Mouse (Mus musculus): ENCODE data around the gene Ciapin1. TPM values are rescaled to one million over a fixed set of nuclear protein-coding genes. Genes with fewer than 3 reads are reported as not detected.

Gene Ciapin1
- polyA plus RNA-seq, 1 experiment from 2014 or later: 95.1 TPM

DNA sequence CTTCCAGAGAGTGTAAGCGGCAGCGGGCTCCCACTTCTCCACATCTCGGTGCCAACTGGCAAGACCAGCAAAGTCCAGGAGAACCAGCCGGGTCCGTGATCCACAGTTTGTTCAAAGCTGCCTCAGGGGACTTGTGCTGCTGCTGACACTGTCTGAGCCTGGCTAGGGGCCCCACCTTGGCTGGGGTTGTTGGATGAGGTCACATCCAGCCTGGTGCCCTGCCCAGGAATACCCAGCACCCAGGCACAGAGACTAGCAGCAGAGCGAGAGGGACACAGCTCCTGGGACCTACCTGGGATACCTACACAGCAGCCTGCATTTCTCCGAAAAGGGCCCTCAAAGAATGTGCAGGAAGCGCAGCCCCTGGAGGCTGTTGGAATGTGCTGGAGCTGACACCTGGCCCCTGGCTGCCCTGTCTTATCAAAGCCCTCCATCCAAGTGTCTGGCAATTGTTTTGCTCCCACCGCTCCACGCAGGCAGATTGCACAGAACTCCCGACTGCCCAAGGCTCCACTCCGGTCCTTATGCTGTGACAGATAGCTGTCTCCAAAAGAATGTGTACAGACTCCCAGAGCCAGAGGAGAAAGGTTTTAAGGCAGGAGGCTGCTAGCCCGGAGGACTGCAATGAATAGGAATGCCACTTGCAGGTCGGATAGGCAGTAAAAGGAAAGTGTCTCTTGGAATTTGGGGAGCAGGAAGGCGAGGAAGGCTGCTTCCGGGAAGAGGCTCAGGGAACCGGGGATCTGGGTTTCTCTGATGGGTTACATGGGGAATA is 37.1 kb upstream of the Ciapin1 start:
- H3K27me3 ChIP-seq (replicated peaks; ENCODE audit: control insufficient read depth, insufficient read depth, low read length): no peaks in the 10 kb centered on the region
- WGBS: 12% methylated on average over 17 of the region's 17 CpGs
- peak overlapping the region; percentile 76 for H3K9ac ChIP-seq (ENCODE audit: low read depth, low read length)
- peak overlapping the region; percentile 91 for H3K4me2 ChIP-seq (replicated peaks; ENCODE audit: low read depth)
- no peaks in the 10 kb centered on the region for H3K9me3 ChIP-seq (ENCODE audit: control insufficient read depth)
- H3K4me3 ChIP-seq (ENCODE audit: low read depth, low read length): peak overlapping the region; percentile 78
- no peaks in the 10 kb centered on the region for H3K36me3 ChIP-seq (ENCODE audit: control insufficient read depth, insufficient read depth)
- H3K4me1 ChIP-seq (replicated peaks; ENCODE audit: control insufficient read depth, insufficient read depth, low read length): peaks cover 6% of the 10 kb centered on the region; the same call in 1 of the 2 replicates
- peak overlapping the region; percentile 95 for H3K27ac ChIP-seq (ENCODE audit: low read depth, low read length)
- no peak; the same call in 1 of the 2 replicates for TF ChIP-seq CTCF (IDR thresholded peaks at IDR 0.05; ENCODE audit: low read depth)
- no peak for ATAC-seq

DNA sequence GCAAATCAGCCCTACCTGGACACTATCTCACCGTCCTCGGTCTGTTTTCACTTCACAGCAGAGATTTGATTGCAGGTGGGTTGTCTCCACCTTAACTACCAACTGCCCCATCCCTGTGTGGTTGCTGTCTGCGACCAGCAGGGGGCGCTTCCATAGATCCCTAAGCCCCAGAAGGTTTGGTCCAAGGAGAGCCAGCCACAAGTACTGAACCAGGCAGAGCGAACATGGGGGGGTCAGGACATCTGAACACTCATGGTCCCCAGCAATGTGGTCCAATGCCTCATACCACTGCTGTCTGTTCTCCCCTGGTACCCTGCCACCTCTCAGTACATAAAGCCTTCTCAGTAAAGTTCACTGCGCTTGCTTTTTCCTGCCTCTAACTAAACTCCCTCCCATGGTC is 36.2 kb upstream of the Ciapin1 start:
- 9% methylated on average over 6 of the region's 6 CpGs for WGBS
- H3K4me3 ChIP-seq (ENCODE audit: low read depth, low read length): peak overlapping the region; percentile 78
- no peaks in the 10 kb centered on the region for H3K9me3 ChIP-seq (ENCODE audit: control insufficient read depth)
- H3K27ac ChIP-seq (ENCODE audit: low read depth, low read length): peak overlapping the region; percentile 95
- peak overlapping the region; percentile 91 for H3K4me2 ChIP-seq (replicated peaks; ENCODE audit: low read depth)
- peaks cover 10% of the 10 kb centered on the region for H3K4me1 ChIP-seq (replicated peaks; ENCODE audit: control insufficient read depth, insufficient read depth, low read length)
- H3K36me3 ChIP-seq (ENCODE audit: control insufficient read depth, insufficient read depth): no peaks in the 10 kb centered on the region
- peak overlapping the region; percentile 76; the same call in 1 of the 2 replicates for H3K9ac ChIP-seq (ENCODE audit: low read depth, low read length)
- H3K27me3 ChIP-seq (replicated peaks; ENCODE audit: control insufficient read depth, insufficient read depth, low read length): no peaks in the 10 kb centered on the region
- ATAC-seq: no peak
- TF ChIP-seq CTCF (IDR thresholded peaks at IDR 0.05; ENCODE audit: low read depth): peak; percentile 96

DNA sequence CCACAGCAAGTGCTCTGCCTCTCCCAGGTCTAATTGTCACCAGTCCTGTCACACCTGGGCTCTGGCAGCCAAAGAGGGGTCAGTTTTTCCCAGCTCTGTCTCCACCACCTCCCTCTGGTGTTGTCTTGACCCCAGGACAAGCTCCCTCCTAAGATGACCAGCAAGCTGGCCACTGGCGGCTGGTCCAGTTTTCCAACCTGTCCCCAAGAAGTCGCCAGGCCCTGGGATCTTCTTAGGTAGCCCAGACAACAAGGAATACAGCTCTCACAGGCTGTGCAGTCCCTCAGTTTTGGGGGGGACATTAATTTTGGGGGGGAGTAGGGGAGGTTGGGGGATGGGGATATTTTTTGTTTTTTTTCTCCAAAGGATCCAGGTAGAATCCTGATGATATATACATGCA is 34.4 kb upstream of the Ciapin1 start:
- Histone ChIP-seq H3K4me2 (replicated peaks; ENCODE audit: low read depth) (peak overlapping the region; percentile 91), H3K36me3 (ENCODE audit: control insufficient read depth, insufficient read depth) (peaks cover 4% of the 10 kb centered on the region), H3K27ac (ENCODE audit: low read depth, low read length) (peak overlapping the region; percentile 92), H3K4me3 (ENCODE audit: low read depth, low read length) (peak overlapping the region; percentile 17), H3K9ac (ENCODE audit: low read depth, low read length) (peak overlapping the region; percentile 43), H3K27me3 (replicated peaks; ENCODE audit: control insufficient read depth, insufficient read depth, low read length) (no peaks in the 10 kb centered on the region), H3K9me3 (ENCODE audit: control insufficient read depth) (no peaks in the 10 kb centered on the region), H3K4me1 (replicated peaks; ENCODE audit: control insufficient read depth, insufficient read depth, low read length) (peaks cover 16% of the 10 kb centered on the region)
- WGBS: 67% methylated on average over 2 of the region's 2 CpGs
- no peak for ATAC-seq
- TF ChIP-seq CTCF (IDR thresholded peaks at IDR 0.05; ENCODE audit: low read depth): no peak

DNA sequence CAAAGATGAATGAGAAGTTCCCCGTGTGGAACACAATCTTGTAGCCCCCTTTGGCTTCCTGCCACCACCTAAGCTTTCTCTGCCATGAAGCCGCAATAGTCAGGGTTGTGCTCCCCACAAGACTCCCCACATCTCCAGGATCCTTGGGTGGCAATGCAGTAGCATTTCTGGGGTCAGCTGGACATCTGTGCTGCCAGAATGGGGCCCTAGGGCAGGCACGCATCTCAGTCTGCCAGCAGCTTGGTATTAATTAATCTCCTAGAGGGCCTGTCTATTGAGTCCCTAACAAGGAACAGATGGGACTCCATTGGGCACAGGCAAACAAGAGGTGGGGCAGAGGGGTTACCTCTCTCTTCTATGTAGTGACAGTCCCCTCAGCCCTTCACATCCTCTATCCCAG is 34.0 kb upstream of the Ciapin1 start:
- Histone ChIP-seq H3K4me1 (replicated peaks; ENCODE audit: control insufficient read depth, insufficient read depth, low read length) (peaks cover 16% of the 10 kb centered on the region), H3K9ac (ENCODE audit: low read depth, low read length) (peak overlapping the region; percentile 43), H3K4me3 (ENCODE audit: low read depth, low read length) (peak overlapping the region; percentile 17), H3K27ac (ENCODE audit: low read depth, low read length) (peak overlapping the region; percentile 92), H3K36me3 (ENCODE audit: control insufficient read depth, insufficient read depth) (peaks cover 8% of the 10 kb centered on the region), H3K4me2 (replicated peaks; ENCODE audit: low read depth) (peak overlapping the region; percentile 91), H3K9me3 (ENCODE audit: control insufficient read depth) (no peaks in the 10 kb centered on the region), H3K27me3 (replicated peaks; ENCODE audit: control insufficient read depth, insufficient read depth, low read length) (no peaks in the 10 kb centered on the region)
- TF ChIP-seq CTCF (IDR thresholded peaks at IDR 0.05; ENCODE audit: low read depth): no peak
- ATAC-seq: no peak
- 27% methylated on average over 3 of the region's 3 CpGs for WGBS

DNA sequence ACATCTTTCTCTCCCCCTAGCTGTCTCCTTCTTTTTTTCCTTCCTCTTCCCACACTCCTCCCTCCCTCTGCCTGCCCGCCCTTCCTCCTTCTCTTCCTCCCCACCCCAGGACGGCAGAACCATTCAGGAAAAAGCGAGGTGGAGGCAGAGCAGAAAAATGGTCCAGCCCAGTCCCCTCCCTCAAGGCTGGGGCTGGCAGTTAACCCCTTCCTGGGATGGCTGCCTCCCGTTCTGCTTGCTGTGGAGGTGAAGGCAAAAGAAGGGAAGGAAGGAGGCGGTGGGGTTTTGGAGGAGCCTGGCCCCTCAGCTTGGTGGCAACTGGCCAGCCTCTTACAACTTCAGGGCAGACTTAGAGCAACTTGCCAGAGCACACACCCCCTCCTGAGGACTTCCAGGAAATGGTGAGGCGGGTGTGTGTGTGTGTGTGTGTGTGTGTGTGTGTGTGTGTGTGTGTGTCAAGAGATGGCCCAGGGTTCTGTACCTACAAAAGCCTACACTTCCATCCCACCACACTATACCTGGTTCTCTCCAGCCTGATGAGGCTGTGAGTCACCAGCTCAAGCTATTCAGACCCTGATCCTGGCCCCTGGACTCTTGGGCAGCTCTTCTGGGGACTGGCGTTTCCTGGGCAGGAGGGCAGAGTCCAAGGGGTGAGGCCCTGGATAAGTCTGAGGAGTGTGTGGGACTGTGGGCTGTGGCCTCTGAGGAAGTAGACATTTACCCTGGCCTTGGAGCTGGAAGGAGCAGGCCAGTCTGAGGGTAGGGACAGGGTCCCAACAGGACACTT is 33.1 kb upstream of the Ciapin1 start:
- peak overlapping the region; percentile 92 for H3K27ac ChIP-seq (ENCODE audit: low read depth, low read length)
- peak overlapping the region; percentile 51 for H3K9ac ChIP-seq (ENCODE audit: low read depth, low read length)
- ATAC-seq: peak; percentile 90
- H3K4me1 ChIP-seq (replicated peaks; ENCODE audit: control insufficient read depth, insufficient read depth, low read length): peaks cover 16% of the 10 kb centered on the region
- WGBS: under 1% methylated on average over 7 of the region's 7 CpGs
- no peaks in the 10 kb centered on the region for H3K27me3 ChIP-seq (replicated peaks; ENCODE audit: control insufficient read depth, insufficient read depth, low read length)
- peak overlapping the region; percentile 50 for H3K4me3 ChIP-seq (ENCODE audit: low read depth, low read length)
- peak overlapping the region; percentile 91 for H3K4me2 ChIP-seq (replicated peaks; ENCODE audit: low read depth)
- peaks cover 16% of the 10 kb centered on the region for H3K36me3 ChIP-seq (ENCODE audit: control insufficient read depth, insufficient read depth)
- H3K9me3 ChIP-seq (ENCODE audit: control insufficient read depth): no peaks in the 10 kb centered on the region
- TF ChIP-seq CTCF (IDR thresholded peaks at IDR 0.05; ENCODE audit: low read depth): peak; percentile 34; the same call in 1 of the 2 replicates

DNA sequence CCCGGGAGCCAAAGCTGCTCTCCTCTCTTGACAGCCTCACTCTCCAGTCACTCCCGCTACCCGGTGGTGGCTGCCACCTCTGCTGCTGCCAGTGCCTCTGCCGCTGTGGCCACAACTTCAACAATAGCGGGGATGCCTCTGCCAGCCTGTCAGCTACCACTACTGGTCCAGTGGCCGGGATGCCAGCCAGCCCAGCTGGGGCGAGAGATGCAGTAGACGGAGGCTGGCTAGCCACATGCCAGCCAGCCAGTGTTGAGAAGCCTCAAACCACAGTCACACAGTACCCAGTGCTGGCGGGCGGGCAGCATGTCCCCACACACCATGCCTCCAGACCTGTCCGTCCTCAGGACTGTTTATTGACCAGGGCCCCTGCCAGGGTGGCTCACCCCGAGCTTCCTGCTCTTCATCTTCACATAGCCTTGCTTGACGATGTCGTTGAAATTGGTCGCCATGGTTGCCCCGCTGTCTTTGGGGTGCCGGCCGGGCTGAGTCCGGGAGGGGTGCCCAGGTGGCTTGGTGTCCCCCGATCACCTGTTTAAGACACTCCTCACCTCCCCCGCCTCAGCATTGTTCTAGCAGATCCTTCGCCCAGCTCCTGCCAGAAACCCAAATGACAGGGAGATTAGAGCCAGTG is 32.4 kb upstream of the Ciapin1 start:
- Histone ChIP-seq H3K4me3 (ENCODE audit: low read depth, low read length) (peak overlapping the region; percentile 50), H3K4me1 (replicated peaks; ENCODE audit: control insufficient read depth, insufficient read depth, low read length) (peaks cover 16% of the 10 kb centered on the region), H3K9me3 (ENCODE audit: control insufficient read depth) (no peaks in the 10 kb centered on the region), H3K4me2 (replicated peaks; ENCODE audit: low read depth) (peak overlapping the region; percentile 91), H3K9ac (ENCODE audit: low read depth, low read length) (peak overlapping the region; percentile 51), H3K27ac (ENCODE audit: low read depth, low read length) (peak overlapping the region; percentile 92), H3K27me3 (replicated peaks; ENCODE audit: control insufficient read depth, insufficient read depth, low read length) (no peaks in the 10 kb centered on the region), H3K36me3 (ENCODE audit: control insufficient read depth, insufficient read depth) (peaks cover 24% of the 10 kb centered on the region)
- WGBS: 7% methylated on average over 22 of the region's 22 CpGs
- no peak for ATAC-seq
- no peak for TF ChIP-seq CTCF (IDR thresholded peaks at IDR 0.05; ENCODE audit: low read depth)

Data from intestine, postnatal 0 days (tissue).